Mouse (Mus musculus) C2C12 (cell line): Measurements from ENCODE around the gene Sorl1.

ENCODE experiments used
- CTCF ChIP-seq: IDR thresholded peaks from one replicate; pipeline ENCODE4 v1.5.1; 2011; ENCODE audit not compliant: control insufficient read depth, insufficient read depth, insufficient read length
- MYOG ChIP-seq: IDR thresholded peaks from one replicate; pipeline ENCODE4 v1.6.1; 2011; ENCODE audit not compliant: control insufficient read depth, insufficient read length; ENCODE audit errors: extremely low read depth
- USF1 ChIP-seq: IDR thresholded peaks from one replicate; pipeline ENCODE4 v1.6.1; 2011; ENCODE audit warnings: low read depth, mild to moderate bottlenecking, control low read depth, moderate library complexity

DNA sequence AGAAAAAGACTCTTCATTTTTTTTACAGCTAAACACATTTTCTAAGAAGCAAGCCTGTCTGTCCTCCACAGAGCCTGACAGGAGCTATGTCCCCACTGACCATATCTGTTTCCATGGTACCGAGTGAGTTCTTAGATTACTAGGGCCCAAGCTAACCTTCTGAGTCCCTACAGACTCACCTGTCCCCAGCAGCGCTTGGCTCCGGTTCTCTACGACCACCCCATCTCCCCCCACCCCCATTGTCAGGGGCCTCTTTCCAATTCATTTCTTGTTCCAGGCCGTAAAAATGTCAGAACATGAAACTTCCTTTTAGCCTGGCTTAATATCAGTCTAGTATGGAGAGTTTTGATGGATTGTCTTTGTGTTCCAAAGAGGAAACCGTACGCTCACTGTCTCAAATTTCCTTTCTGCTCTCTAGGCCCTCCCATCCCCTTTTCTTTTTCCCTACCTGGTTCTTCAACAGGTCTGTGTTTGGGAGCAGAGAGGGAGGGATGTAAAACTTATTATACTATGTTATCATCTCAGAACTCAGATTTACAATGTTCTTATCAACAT, 171.4 kb downstream of the Sorl1 start:
- no peak for TF ChIP-seq CTCF
- TF ChIP-seq USF1: no peak
- no peak for TF ChIP-seq MYOG
